ENCODE assay signal across 7 mouse cellular contexts in genomic region chr3:32817357-32818326, GRCm38 (mm10). TPM values are rescaled to one million over a fixed set of nuclear protein-coding genes. Genes with fewer than 3 reads are reported as not detected.
A peak's percentile ranks its signal among the peaks of the same experiment; 100 is the strongest.
DNase-seq lines count a peak whose midpoint lies in the region; ATAC-seq and TF ChIP-seq lines count a peak whose summit lies in the region.

TSS of gene Usp13 (plus strand) at chr3:32817546.

- H3K4me1 ChIP-seq in embryonic facial prominence, embryonic 12.5 days: peaks cover 6% of the 10 kb centered on the region; the same call in 1 of the 2 replicates
- H3K4me1 ChIP-seq in heart, adult 2 months (ENCODE audit: control insufficient read depth, insufficient read depth, low read length): peaks cover 4% of the 10 kb centered on the region; the same call in 1 of the 2 replicates
- peaks cover 15% of the 10 kb centered on the region for H3K4me1 ChIP-seq in limb, embryonic 13.5 days
- peaks cover 12% of the 10 kb centered on the region for H3K4me1 ChIP-seq in midbrain, embryonic 16.5 days (ENCODE audit: control insufficient read depth, insufficient read depth, low read length)

- peak within 1 kb of the TSS; percentile 91 for H3K27ac ChIP-seq in embryonic facial prominence, embryonic 12.5 days
- H3K27ac ChIP-seq in heart, adult 2 months: peak within 1 kb of the TSS; percentile 91
- peak within 1 kb of the TSS; percentile 90 for H3K27ac ChIP-seq in limb, embryonic 13.5 days
- H3K27ac ChIP-seq in midbrain, embryonic 16.5 days (ENCODE audit: low read length): peak within 1 kb of the TSS; percentile 97

- TF ChIP-seq CTCF in heart, adult 2 months (IDR thresholded peaks at IDR 0.05): peak; percentile 27

- H3K9me3 ChIP-seq in embryonic facial prominence, embryonic 12.5 days: no peaks in the 10 kb centered on the region
- H3K9me3 ChIP-seq in limb, embryonic 13.5 days: no peaks in the 10 kb centered on the region
- H3K9me3 ChIP-seq in midbrain, embryonic 16.5 days (replicated peaks; ENCODE audit: control insufficient read depth, low read length, poor library complexity, severe bottlenecking): no peaks in the 10 kb centered on the region

- no peaks in the 10 kb centered on the region for H3K79me2 ChIP-seq in heart, adult 2 months (replicated peaks; ENCODE audit: control insufficient read depth, insufficient read depth, low read length)

- H3K4me2 ChIP-seq in embryonic facial prominence, embryonic 12.5 days (replicated peaks): peak within 1 kb of the TSS; percentile 74
- H3K4me2 ChIP-seq in limb, embryonic 13.5 days (replicated peaks): peak within 1 kb of the TSS; percentile 84
- H3K4me2 ChIP-seq in midbrain, embryonic 16.5 days (ENCODE audit: low read length): peak within 1 kb of the TSS; percentile 76

- WGBS in embryonic facial prominence, embryonic 12.5 days: under 1% methylated on average over 79 of the region's 84 CpGs
- under 1% methylated on average over 84 of the region's 84 CpGs for WGBS in heart, adult 2 months
- WGBS in limb, embryonic 13.5 days: under 1% methylated on average over 82 of the region's 84 CpGs
- WGBS in midbrain, embryonic 16.5 days: under 1% methylated on average over 80 of the region's 84 CpGs

- intact Hi-C loops in heart, adult 2 months (cut with DNase I): loop anchor here (2.0 to 10.0 kb wide), 3 partner anchors 27 to 87 kb away; no protein-coding TSS in a partner anchor

- peak; percentile 84 for ATAC-seq in embryonic facial prominence, embryonic 12.5 days (ENCODE audit: insufficient number of reproducible peaks, insufficient read depth, low FRiP score, low TSS enrichment)
- peak; percentile 86 for ATAC-seq in limb, embryonic 13.5 days (ENCODE audit: low FRiP score, low read depth)
- peak; percentile 92 for ATAC-seq in midbrain, embryonic 16.5 days

- H3K27me3 ChIP-seq in embryonic facial prominence, embryonic 12.5 days: no peaks in the 10 kb centered on the region
- H3K27me3 ChIP-seq in heart, adult 2 months (ENCODE audit: control insufficient read depth, insufficient read depth, low read length): no peaks in the 10 kb centered on the region
- no peaks in the 10 kb centered on the region for H3K27me3 ChIP-seq in limb, embryonic 13.5 days
- H3K27me3 ChIP-seq in midbrain, embryonic 16.5 days (ENCODE audit: control insufficient read depth, insufficient read depth, low read depth, low read length): no peaks in the 10 kb centered on the region

- H3K9ac ChIP-seq in embryonic facial prominence, embryonic 12.5 days: peak within 1 kb of the TSS; percentile 80
- H3K9ac ChIP-seq in heart, adult 2 months (ENCODE audit: low read depth, low read length): peak within 1 kb of the TSS; percentile 71
- H3K9ac ChIP-seq in limb, embryonic 13.5 days: peak within 1 kb of the TSS; percentile 86
- peak within 1 kb of the TSS; percentile 90 for H3K9ac ChIP-seq in midbrain, embryonic 16.5 days (ENCODE audit: low read depth, low read length)

- no peak for TF ChIP-seq EP300 in heart, adult 2 months (IDR thresholded peaks at IDR 0.05; ENCODE audit: insufficient read depth, low read depth, low read length)

- H3K36me3 ChIP-seq in embryonic facial prominence, embryonic 12.5 days: no peaks in the 10 kb centered on the region
- no peaks in the 10 kb centered on the region for H3K36me3 ChIP-seq in heart, adult 2 months (ENCODE audit: control insufficient read depth, insufficient read depth, low read length)
- no peaks in the 10 kb centered on the region for H3K36me3 ChIP-seq in limb, embryonic 13.5 days
- no peaks in the 10 kb centered on the region for H3K36me3 ChIP-seq in midbrain, embryonic 16.5 days (ENCODE audit: control insufficient read depth, insufficient read depth, low read length)

- peak within 1 kb of the TSS; percentile 73 for H3K4me3 ChIP-seq in embryonic facial prominence, embryonic 12.5 days
- H3K4me3 ChIP-seq in heart, adult 2 months: peak within 1 kb of the TSS; percentile 68
- peak within 1 kb of the TSS; percentile 80 for H3K4me3 ChIP-seq in limb, embryonic 13.5 days
- H3K4me3 ChIP-seq in midbrain, embryonic 16.5 days (ENCODE audit: low read depth, low read length): peak within 1 kb of the TSS; percentile 94

- peak; percentile 45; the same call in 1 of the 2 replicates for TF ChIP-seq POLR2A in heart, adult 2 months (IDR thresholded peaks at IDR 0.05; ENCODE audit: insufficient read depth, low read depth, low read length)

- peak; percentile 75 for DNase-seq in brain, adult 2 months (ENCODE audit: low read depth, low spot score)
- DNase-seq in heart, adult 2 months: peak; percentile 84 to 87
- DNase-seq in kidney, adult 8-10 months: peak; percentile 8 to 17
- DNase-seq in telencephalon, adult 2 months (ENCODE audit: low read depth, low spot score): peak; percentile 24

RNA-seq across cellular contexts. Expression of gene Usp13, which starts in this region (rescaled TPM):
- polyA plus RNA-seq in embryonic facial prominence, embryonic 12.5 days (2016; fragmentation: Nextera tagmentation; extraction: Ambion mirVana): 7.5 and 8.6 TPM in 2 replicates
- total RNA-seq in heart, adult 2 months (2021): 100 to 1,000 TPM; 183 to 204 TPM
- polyA plus RNA-seq in heart, adult 2 months (2012; rRNA removed): 47.9 and 80.9 TPM in 2 replicates
- polyA plus RNA-seq in limb, embryonic 13.5 days (2015; fragmentation: Nextera tagmentation; extraction: Ambion mirVana): 8.2 and 8.7 TPM in 2 replicates
- polyA plus RNA-seq in midbrain, embryonic 16.5 days (2015; fragmentation: Nextera tagmentation; extraction: Ambion mirVana): 14.9 and 21.0 TPM in 2 replicates

Comparison
In these comparisons a context has a peak if more than half of its experiments do, and no peak if none do; other contexts are left out.
1. Peak in every context shown above with its lines: DNase-seq, ATAC-seq, H3K4me3 ChIP-seq and H3K27ac ChIP-seq.
2. DNase-seq: peak in every context shown above with its lines; median percentile 86 in heart, adult 2 months; 75 in brain, adult 2 months; 24 in telencephalon, adult 2 months; 12 in kidney, adult 8-10 months.